Mouse (Mus musculus) embryo, embryonic 9.5 days (tissue): ENCODE measurements around the gene Frmpd3.

Experiments
- DNase-seq: peaks from one replicate; pipeline ENCODE4 v3.0.0-alpha.2; 2017; ENCODE audit errors: extremely low spot score

Gene Frmpd3

GRCm38 (mm10) chrX:140456279-140456731 is 114.2 kb downstream of the Frmpd3 start, which contains the start of gene Prps1:
Prps1 (plus strand) TSS chrX:140456613.
- DNase-seq, result peak; percentile 83

- no peak for DNase-seq
Observed at GRCm38 (mm10) chrX:140456751-140457491, 114.9 kb downstream of the Frmpd3 start.

DNA sequence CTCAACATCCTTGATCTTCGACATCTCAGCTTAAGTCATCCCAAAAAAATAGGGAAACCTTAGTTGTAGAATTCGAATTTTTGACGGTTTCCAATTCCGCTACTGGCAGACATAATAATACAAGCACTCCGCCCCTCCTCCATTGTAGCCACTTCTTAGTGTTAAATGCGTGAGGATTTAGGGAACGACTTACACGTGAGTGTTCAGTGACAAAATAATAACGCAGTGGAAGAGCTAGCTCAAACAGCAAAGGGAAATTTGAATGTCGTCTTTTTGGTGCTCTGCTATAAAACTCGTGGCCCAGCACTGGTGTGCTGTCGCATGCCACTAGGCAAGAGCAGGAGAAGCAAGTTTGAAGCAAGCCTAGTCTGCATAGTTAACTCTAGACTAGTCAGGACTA is 115.4 kb downstream of the Frmpd3 start:
- DNase-seq, result peak; percentile 30

DNA sequence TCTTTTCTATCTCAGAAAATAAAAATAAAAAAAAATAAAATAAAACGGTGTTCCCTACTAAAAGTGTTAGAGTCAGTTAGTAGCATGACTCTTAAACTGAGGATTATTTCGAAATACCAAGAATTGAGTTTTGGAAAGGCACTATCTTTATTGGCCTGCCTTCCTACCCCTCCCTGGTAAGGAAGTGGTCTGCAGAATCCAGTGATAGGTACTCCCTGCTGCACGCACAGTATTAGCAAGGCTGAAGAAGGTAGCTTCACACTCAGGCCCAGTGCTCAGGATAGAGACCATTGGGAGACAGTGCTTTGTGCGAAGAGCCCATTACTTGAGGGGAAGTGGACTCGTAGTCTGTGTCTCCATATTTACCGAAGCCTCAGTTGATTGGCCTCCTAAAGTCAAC is 136.2 kb downstream of the Frmpd3 start:
- DNase-seq, result no peak

- peak; percentile 4 for DNase-seq
Observed at GRCm38 (mm10) chrX:140479171-140479570, 137.1 kb downstream of the Frmpd3 start.
